Mouse (Mus musculus) adrenal gland (tissue): Measurements from ENCODE around the gene Cdc73.
"Not testable (repeated sequence)": the region's sequence is repeated elsewhere in the genome, so short reads cannot be mapped to it uniquely, and the experiment has no call there.

ENCODE experiments used
- intact Hi-C: fragments of 180-260 bp; cut with DNase I; formaldehyde crosslinking; loops from one replicate; pipeline ENCODE4 v1.15.1; 2025
- long read RNA-seq, 2 experiments: library from polyadenylated mRNA; unstranded; transcript quantifications; one replicate each; pipeline ENCODE4 v2.0.0; 2020; ENCODE audit warnings: borderline replicate concordance in 1 of 2; ENCODE audit not compliant: insufficient replicate concordance in 1 of 2

Gene Cdc73
- long read RNA-seq, experiment 1, partial matches to known transcripts, result 4 of 4 reads
- long read RNA-seq, experiment 1, other reads (novel, unspliced or antisense), result 0 of 4 reads
- long read RNA-seq, experiment 2, partial matches to known transcripts, result 6 of 10 reads
- long read RNA-seq, experiment 2, other reads (novel, unspliced or antisense), result 4 of 10 reads

DNA sequence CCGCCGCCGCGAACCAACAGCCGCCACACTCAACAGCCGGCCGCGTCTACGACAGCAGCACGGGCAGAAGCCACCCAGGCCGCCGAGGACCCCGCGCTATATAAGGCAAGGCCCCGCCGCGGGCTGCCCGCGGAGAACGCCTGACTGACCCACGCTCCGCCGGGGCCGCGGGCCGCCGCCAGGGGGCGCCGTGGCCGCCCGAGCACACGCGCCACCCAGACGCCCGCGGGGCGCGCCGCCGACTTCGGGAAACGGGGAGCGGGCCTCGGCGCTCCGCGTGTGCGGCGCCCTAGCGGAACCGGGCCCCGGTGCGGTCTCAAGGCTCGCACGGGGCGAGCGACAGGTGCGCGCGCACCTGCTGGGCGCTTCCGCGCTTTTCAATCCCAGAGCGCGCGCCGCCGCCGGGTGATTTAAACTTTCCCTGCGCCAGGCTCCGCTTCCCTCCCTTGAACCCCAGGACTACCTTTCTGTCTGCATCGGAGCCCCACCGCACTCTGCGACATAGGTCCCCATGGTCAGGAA is at the start of gene Cdc73:
TSS of gene Cdc73 (minus strand) at position 153 of the 522 bp plus-strand sequence.
- intact Hi-C loops, result loop anchor here (5.0 kb wide), 1 partner anchor 34 kb away; no protein-coding TSS in a partner anchor

DNA sequence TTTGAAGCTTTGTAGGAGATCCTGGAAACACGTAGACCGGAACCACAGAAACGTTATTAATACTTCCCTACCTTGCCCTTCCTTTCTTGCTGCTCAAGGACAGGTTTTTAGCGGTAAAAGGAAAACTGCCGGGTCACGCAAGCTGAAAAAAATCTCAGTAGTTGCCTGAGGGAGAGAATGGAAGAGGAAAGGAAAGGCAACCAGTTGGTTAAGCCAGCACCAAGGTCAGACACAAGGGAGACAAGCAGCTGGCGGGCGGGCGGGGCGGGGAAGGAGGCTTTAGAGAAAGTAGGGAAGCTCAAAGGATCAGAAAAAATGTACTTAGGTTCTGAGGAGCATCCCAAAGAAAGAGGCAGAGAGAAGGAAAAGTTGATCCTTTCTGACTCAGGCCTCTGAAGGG is 43.2 kb upstream of the Cdc73 start:
- intact Hi-C loops, result no loop called here

DNA sequence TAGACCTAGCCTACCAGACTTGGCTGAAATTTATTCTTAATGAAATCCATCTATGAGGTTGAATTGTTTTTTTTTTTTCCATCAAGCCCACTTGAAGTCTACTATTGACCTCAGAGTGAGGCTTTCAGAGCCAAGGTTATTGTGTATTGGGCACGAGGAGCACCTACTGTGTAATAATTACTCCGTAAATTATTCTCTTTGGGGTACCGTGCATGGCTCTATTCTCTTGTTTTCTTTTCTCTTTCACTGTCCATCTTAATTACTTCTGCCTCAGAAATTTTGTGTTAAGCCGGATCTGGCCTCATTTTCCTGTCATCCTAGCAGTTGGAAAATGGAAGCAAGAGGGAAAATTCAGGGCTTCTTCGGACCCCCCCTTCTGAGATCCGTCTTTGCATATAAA is 39.5 kb upstream of the Cdc73 start:
- intact Hi-C loops, result no loop called here

GRCm38 (mm10) chr1:143741331-143741730 is 38.6 kb upstream of the Cdc73 start:
- intact Hi-C loops, result no loop called here

DNA sequence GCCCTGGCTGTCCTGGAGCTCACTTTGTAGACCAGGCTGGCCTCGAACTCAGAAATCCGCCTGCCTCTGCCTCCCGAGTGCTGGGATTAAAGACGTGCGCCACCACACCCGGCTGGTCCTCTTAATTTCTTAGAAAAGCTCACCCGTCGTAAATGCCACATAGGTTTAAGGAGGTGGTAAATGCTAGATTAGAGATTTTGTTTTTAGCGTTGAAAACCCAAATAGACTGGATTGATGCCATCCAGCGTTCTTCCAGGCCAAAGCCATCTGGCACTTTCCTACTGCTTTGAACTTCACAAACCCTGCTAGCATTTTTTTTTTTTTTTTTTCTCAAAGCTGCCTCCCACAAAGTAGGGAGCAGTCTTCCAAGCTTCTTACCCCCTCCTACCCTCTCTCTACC is 37.9 kb upstream of the Cdc73 start:
- intact Hi-C loops, result no loop called here

- intact Hi-C loops, result loop anchor here (5.0 kb wide), 1 partner anchor 37 kb away; the partner anchor contains the start of gene Cdc73
Measured at GRCm38 (mm10) chr1:143739361-143740350, 37.0 kb upstream of the Cdc73 start.

- intact Hi-C loops, result loop anchor here (5.0 kb wide), 1 partner anchor 37 kb away; the partner anchor contains the start of gene Cdc73
Measured at GRCm38 (mm10) chr1:143738811-143739210, 36.1 kb upstream of the Cdc73 start.

- intact Hi-C loops, result no loop called here
Measured at GRCm38 (mm10) chr1:143733914-143734410, 31.3 kb upstream of the Cdc73 start.

GRCm38 (mm10) chr1:143731691-143732090 is 29.0 kb upstream of the Cdc73 start:
- intact Hi-C loops, result no loop called here

GRCm38 (mm10) chr1:143730899-143731298 is 28.2 kb upstream of the Cdc73 start:
- intact Hi-C loops, result no loop called here

DNA sequence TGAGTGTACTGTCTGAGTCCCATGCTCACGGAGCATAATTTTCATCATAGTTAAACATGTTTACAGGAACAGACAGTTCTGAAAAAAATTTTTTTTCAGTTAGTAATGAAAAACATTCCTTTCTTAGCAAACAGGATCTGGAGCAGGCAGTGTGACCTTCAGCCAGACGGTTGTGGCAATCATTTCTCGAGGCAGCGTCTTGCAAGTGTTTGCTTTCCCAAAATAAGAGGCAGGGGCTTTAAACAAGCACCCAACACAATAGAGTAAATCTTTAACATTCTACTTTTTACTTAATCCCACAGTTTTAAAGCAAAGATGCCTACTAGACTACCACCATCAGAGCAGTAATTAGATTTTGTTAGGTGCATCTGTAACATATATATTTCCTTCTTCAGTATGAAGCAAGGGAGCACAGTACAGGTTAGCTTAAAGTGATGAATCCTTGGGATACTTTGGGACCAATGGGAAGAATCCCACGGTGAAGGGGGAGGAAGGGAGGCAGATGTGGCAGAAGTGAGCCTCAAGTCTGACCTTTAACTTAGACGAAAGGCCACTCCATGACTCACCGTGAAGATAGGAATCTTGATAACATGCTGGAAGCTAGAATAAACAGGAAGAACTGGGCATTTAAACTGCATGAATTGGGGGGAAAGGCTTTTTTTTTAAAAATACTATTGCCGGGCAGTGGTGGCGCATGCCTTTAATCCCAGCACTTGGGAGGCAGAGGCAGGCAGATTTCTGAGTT is 25.2 kb upstream of the Cdc73 start:
- intact Hi-C loops, result no loop called here

DNA sequence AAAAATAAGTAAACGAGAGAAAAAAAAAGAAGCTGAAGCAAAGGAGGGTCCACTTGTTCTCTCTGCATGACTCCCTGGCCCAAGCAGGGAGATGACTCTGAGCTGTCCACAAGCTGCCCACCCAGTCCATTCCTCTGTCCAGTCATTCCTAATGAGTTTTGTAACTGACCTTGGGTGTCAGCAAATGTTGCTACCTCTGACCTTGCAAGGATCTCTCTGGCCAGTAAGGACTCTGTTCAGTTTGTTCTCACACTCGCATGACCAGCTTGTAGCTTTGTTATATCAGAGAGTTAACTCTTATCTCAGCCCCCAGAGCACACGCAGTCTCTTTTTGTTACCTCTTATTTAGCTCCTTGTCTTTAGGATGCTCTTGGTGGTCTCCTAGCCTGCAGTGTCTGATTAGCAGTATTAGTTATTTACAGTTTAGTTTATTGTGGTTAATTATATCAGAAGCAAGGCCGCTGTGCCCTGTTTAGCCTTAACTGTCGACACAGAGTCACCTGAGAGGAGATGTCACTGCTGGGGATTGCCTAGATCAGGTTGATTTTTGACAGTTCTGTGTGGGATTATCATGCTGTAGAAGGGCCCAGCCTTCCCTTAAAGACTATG is 21.9 kb upstream of the Cdc73 start:
- intact Hi-C loops, result no loop called here

DNA sequence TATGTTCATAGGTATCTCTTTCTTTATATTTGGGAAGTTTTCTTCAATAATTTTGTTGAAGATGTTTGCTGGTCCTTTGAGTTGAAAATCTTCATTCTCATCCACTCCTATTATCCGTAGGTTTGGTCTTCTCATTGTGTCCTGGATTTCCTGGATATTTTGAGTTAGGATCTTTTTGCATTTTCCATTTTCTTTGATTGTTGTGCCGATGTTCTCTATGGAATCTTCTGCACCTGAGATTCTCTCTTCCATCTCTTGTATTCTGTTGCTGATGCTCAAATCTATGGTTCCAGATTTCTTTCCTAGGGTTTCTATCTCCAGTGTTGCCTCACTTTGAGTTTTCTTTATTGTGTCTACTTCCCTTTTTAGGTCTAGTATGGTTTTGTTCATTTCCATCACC is 13.3 kb upstream of the Cdc73 start, which contains the start of gene Glrx2:
TSS of gene Glrx2 (plus strand) at position 301 of the 400 bp plus-strand sequence.
- intact Hi-C loops, result not testable (repeated sequence)

GRCm38 (mm10) chr1:143710627-143710976 is 7.9 kb upstream of the Cdc73 start:
- intact Hi-C loops, result no loop called here

- intact Hi-C loops, result no loop called here
Measured at GRCm38 (mm10) chr1:143709966-143710626, 7.4 kb upstream of the Cdc73 start.

- intact Hi-C loops, result no loop called here
Measured at GRCm38 (mm10) chr1:143708361-143708760, 5.7 kb upstream of the Cdc73 start.

GRCm38 (mm10) chr1:143707006-143707405 is 4.3 kb upstream of the Cdc73 start:
- intact Hi-C loops, result no loop called here

- intact Hi-C loops, result loop anchor here (5.0 kb wide), 1 partner anchor 35 kb away; no protein-coding TSS in a partner anchor
Measured at GRCm38 (mm10) chr1:143702141-143702740, 452 bp downstream of the Cdc73 start.

GRCm38 (mm10) chr1:143701736-143702135 is 957 bp downstream of the Cdc73 start:
- intact Hi-C loops, result loop anchor here (5.0 kb wide), 1 partner anchor 36 kb away; no protein-coding TSS in a partner anchor

GRCm38 (mm10) chr1:143684849-143685248 is 17.8 kb downstream of the Cdc73 start:
- intact Hi-C loops, result no loop called here
